Mouse (Mus musculus): ENCODE measurements at regions not wholly inside any gene's neighbourhood (a gene's known extent, or its start where the extent isn't known, plus 50 kb on each side); places are given as distances from the start of the nearest gene placed in this dataset.

DNA sequence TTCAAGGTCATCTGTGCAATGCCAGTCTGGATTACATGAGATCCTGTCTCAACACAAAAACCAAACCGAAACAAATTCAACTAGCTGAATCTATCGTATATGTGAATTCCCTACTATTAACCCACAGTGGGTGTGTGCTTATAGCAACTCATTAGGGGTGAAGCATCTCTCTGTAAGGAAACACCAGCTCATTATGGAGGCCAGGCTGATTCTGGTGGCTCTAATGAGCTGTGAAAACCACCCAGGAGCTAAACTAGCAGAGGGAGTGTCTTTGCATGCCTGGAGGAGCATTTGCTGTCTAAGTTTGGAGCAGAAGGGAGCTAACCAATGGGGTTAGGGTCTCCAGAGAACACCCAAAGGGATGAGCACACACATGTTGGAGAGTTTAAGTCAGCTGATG is 54.1 kb upstream of the Adamts2 start:
- DNase-seq (ENCODE audit: low spot score), result no peak

DNA sequence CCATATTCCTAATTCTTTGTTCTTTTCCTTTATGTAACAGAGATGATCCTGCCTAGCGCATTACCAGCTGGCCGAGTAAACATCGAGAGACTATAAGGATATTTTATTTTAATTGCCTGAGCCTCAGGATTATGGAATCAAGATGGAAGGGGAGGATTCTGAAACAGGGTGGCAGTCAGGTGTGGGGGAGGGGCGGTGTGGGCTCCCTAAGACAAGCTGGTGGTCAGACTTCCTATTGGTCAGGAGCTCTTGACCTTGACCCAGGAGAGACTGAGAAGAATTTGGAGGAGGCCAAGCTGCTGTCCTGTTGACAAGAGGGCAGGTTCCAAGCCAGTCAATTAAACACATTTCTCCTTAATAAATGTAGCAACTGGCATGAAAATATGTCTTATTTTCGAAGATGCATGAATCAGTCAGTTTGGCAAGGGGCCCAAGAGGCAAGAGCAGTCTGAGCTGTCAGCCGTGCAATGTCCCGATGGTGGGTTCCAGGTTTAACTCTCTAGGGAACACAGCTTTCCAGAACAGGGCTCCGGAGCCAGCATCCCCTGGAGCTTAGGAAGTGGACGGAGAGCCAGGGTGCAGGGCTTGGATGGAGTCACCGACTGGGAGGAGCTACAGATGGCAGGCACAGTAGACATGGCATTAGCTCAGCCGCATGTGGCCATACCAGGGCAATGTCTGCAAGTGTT is 55.3 kb upstream of the Adamts2 start:
- peak; percentile 14 for DNase-seq (ENCODE audit: low spot score)

DNA sequence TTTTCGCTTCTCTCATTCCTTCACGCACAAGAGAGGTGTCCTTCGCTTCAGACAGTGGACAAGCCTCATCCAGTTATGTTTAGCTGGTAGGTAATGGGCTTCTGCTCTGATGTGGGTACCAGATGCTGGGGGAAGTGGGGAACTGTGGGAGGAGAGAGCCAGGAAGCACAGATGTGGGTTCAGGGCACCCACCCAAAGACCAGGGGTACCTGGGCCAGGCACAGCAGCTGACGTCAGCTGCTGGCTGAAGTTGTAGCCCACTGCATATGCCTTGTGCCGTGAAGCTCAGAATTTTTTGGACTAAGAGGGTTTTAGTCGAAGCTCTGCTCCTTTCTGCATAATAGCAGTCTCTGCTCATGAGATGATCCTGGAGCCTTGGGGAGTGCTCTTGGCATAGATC is 56.5 kb upstream of the Adamts2 start:
- DNase-seq (ENCODE audit: low spot score), result no peak

DNA sequence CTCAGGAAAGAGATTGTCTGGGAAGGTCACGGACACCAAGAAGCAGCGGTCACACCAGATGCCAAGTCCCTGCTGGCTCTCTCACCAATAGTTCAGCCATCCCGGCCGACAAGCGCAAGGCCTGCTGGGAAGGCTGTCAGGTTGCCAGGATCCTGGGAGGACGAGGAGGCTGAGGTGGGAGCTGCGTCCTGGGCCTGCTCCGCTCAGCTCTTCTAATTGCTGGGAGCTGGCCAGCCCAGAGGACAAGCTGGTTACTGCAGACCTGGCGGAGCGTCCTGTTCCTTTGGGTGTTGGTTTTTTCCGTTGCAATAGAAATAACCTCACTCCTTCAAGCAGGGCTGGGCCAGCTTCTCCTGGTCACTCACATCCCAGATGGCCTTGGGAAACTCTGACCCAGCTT is 61.7 kb upstream of the Adamts2 start:
- peak; percentile 43 for DNase-seq (ENCODE audit: low spot score)

DNA sequence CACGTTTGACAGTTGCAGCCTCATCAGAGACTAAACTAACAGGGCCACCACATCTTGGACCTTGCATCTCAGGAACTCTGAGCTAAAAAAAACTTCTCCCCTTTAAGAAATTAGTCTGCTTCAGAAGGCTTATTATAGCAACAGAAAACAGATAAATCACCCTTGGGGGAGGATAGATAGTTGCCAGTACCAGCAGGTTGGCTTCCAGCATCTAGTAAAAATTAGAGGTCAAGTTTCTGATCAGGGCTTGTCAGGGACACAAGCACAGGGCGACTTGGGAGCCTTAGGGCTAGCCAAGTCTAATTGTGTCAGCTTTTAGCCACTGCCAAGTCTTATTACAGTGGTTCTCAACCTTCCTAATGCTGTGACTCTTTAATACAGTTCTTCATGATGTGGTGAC is 67.6 kb upstream of the Adamts2 start:
- DNase-seq (ENCODE audit: low spot score), result no peak

DNA sequence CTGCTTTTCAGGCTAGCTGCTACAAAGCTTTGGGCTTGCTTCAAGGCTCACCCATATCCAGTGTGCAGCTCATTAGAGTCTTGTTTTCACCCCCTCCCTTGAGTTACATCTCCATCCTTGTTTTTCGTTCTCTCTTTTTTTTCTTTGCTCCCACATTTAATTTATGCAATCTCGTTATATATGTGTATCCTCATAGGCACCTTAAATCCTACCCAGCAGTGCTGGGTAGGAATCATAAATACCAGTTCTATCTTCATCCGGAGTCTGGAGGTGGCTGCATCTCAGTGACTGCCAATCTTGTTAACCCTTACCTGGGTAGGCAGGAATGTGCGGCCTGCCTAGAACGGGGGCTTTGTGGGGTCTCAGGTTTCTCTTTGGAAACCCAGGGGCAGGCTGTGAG is 74.0 kb upstream of the Adamts2 start:
- no peak for DNase-seq (ENCODE audit: low spot score)

DNA sequence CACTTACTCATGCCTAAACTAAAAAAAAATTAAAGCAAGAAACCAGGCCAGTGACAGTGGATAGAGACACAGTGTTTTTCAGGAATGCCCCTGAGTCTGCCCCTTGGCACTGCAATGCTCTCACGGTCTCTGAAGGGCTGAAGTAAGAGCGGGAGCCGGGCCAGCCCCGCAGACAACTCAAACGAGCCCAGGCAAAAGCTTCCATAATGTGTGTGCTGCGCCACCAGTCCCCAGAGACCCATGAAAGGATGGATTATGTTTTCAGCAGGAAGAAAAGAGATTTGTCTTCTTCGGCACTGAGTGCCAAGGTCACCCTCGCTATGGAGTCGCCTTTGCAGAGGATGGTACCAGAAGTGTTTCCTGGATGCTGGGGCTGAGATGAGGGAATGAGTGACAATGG is 81.7 kb upstream of the Adamts2 start:
- DNase-seq (ENCODE audit: low spot score), result no peak

DNA sequence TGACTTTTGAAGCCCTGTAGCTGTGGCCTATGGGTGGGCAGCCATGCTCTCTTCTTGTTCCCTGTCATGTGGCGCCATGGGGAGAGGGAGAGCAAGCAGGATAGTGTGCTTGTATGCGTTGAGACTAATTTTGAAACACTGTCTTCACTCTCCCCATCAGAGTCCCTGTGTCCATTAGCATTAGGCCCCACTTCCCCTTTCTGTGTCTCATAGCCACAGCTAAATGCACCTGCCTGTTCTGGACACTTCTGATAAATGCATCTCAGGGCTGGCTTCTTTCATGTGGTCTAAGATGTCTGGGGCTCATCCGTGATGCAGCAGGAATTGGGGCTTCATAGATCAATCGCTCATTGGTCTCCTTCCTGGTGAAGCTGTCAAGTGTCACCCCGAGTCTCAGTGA is 77.0 kb upstream of the Rufy1 start:
- DNase-seq (ENCODE audit: low spot score), result no peak

DNA sequence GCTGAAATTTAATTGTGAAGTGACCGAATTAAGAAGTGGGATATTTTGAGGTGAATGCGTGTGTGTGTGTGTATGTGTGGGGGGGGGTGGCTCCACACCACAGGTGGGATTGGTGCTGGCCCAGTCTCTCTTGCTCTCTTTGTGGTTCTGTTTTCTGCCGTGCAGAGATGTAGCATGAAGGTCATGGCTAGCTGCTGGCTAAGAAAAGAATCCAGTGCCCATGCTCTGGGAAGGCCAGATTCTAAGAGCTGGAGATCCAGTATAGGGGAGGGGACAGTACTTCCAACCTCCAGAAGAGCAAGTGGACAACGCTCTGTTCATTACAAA is 76.5 kb upstream of the Rufy1 start:
- DNase-seq (ENCODE audit: low spot score), result no peak

DNA sequence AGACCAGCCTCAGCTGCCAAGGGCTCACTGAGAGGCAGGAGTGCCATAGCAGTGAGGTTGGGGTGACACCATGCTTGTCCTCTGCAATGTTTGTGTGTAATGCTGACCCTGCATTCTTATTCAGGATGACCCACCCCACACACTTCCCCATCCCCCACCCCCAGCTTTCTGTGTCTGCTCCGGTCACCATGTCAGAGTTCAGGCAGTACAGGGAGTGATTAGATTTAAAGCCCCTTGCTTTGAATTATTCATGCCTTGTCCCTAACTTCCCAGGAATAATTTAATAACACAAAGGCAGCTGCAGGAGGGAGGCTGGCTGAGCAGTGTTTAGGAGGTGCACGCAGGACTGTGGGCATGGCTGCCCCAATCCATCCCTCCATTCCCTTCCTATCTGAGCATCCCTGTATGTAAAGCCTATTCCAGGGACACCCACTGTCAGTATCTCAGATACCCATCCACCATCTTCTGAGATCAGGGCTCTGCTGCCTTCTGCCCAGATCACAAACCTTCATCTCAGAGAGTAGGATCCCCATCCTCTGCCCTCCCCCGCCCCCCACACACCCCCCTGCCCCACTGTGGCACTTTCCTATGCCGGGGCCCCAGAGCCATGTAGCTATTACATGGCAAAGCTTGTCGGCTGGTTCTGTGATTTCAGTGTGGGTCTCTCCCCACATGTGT is 76.0 kb upstream of the Rufy1 start:
- no peak for DNase-seq (ENCODE audit: low spot score)

DNA sequence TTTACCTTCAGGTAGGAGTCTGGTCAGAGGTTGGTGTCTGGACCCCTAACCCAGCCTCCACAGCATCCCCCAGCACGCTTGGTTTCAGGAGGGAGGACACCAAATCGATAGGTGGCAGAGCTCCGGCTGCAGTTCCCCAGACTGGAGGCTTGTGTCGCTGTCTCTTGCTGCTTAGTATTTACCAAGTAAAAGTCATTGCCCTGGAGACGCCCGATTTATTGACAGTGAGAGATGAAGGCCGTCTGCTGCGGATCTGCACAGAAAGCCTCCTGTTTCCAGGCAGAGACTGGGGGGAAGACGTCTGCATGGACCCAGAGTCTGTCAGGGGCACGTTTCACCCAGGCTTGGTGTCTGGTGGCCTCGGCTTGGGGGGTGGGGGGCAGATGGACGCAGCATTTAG is 70.4 kb upstream of the Rufy1 start:
- DNase-seq (ENCODE audit: low spot score), result no peak

DNA sequence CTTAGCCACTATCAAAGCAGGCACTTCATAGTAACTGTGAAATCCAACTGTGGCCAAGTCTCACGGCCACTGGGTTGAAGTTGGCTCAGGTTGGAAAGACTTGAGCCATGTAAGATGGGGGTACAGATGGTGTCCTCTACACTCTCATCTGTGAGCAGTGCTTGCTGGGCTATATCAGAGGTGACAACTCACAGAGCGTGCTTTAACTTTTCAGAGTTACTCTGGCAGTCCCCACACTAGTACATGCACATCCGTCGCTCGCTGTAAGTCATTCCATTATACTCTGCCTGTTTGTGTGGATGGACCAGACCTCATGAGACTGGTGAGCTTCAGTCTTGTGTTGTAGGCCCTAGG is 62.2 kb upstream of the Rufy1 start:
- no peak for DNase-seq (ENCODE audit: low spot score)

DNA sequence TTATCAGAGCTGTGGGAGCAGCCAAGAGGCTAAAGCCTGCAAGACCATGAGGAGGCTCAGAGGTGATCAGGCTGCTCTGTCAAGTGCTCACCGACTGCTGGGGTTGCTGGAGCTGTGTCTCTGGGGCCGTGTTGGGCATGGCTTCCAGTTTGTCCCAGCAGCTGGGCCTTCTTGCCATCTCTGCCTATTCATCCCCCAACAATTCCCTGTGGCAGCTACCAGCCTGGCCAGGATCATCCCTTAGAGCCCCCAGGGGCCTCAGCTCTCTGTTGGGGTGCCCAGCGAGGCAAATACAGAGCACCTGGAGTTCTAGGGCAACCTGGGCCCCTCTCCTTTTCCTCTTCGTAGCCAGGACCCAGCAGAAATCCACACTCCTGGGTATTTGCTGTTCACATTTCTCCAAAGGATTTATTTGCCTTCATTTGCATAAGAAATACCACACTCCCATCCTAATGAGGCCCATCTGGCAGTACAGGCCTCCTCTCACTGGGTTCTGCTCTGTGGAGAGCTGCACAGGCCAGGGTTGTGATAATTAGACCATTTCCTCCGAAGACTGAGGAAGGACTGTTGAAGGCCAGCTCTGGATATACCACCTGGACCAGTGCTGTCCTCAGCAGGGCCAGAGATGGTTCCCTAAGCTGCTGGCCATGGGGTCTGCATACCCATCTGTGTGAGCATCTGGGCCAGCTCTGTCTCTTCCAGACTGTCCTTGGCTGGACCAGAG is 61.6 kb upstream of the Rufy1 start:
- DNase-seq (ENCODE audit: low spot score), result no peak

DNA sequence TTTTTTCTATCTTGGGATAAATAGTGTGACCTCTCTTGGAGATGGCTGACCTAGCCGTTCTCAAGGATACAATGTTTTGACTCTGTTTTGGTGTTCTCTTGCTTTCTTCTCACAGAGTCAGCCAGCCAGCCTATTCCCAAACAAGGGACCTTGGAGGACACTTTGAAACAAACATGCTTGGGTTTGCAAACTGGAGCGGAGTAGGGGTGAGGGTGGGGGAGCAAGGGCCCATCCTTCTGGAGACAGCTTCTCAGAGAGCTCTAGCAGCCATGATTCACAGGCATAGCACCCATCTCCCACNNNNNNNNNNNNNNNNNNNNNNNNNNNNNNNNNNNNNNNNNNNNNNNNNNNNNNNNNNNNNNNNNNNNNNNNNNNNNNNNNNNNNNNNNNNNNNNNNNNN is 52.9 kb upstream of the Rufy1 start:
- no peak for DNase-seq (ENCODE audit: low spot score)

DNA sequence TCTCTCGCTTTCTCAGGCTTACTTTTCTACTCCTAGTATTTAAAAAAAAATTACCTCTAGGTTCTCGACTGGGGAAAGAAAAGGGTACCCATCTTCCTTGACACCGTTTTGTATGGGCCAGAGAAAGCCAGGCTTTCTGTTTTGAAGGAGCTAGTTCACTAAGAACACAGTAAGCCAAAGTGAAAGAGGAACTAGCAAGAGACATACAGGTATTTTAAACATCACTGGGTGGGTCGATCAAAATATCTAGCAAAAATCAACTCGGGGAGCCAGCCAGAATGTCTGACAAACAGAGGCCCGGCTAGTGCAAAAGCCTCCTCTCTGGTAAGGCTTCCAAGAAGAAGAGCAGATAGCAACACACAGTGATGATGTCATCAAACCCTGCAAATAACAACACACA is 52.2 kb upstream of the Rufy1 start:
- no peak for DNase-seq (ENCODE audit: low spot score)

DNA sequence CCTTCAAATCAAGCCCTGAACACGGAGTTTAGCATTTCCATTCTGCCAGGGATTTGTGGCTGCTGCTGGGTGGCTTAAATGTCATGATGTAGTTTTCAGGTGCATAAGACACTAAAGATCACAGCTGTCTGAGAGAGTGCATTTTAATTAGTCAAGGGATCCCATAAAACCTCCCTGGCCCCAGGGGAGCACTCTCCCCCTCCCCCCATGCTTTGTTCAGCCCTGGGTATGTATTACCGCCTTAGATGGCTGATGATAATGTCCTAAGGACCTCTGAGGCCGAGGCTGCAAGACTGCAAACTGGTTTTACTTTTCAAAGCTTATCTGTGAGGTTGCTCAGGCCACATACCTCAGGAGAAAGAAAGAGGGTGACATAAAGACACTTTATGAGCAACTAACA is 51.7 kb upstream of the Rufy1 start:
- DNase-seq (ENCODE audit: low spot score), result no peak

Data from urinary bladder, postnatal 14 days (tissue).